Mouse (Mus musculus) liver, embryonic 14.5 days (tissue): Measurements from ENCODE around the gene Hist3h2a. TPM values are rescaled to one million over a fixed set of nuclear protein-coding genes. Genes with fewer than 3 reads are reported as not detected.

ENCODE experiments used
- ATAC-seq: fragments of 200-750 bp; cut with Nextera tagmentation; 2 replicates; pipeline ENCODE4 v1.8.0; 2017; ENCODE audit warnings: moderate number of reproducible peaks, mild to moderate bottlenecking, moderate library complexity; ENCODE audit not compliant: insufficient read depth
- DNase-seq, 3 experiments: peaks; one replicate each; pipeline ENCODE4 v3.0.0-alpha.2; 2012 to 2013; ENCODE audit warnings: low read depth in 3 of 3, low spot score in 3 of 3
- H3K27ac ChIP-seq: fragments of 300-500 bp; sonication (generic); 2 replicates; pipeline ENCODE4 v1.5.1; 2014; ENCODE audit warnings: moderate library complexity, mild to moderate bottlenecking, control low read depth, inconsistent platforms
- H3K27me3 ChIP-seq: fragments of 300-500 bp; sonication (generic); 2 replicates; pipeline ENCODE4 v1.6.1; 2014; ENCODE audit warnings: mild to moderate bottlenecking, low read length, moderate library complexity; ENCODE audit not compliant: control insufficient read depth, insufficient read depth
- H3K36me3 ChIP-seq: fragments of 300-500 bp; sonication (generic); replicated peaks from 2 replicates; pipeline ENCODE4 v1.6.1; 2014; ENCODE audit warnings: low read depth; ENCODE audit not compliant: control insufficient read depth, insufficient read depth
- H3K4me1 ChIP-seq, 2 experiments: fragments of 200-500 bp in 1 of 2; fragments of 300-500 bp in 1 of 2; sonication (generic) in 1 of 2; replicated peaks; 2 replicates each; pipeline ENCODE4 v1.6.1; 2012 to 2014; ENCODE audit warnings: antibody characterized with exemption in 1 of 2, inconsistent platforms in 1 of 2, low read length in 1 of 2; ENCODE audit not compliant: control insufficient read depth in 2 of 2, insufficient read depth in 2 of 2
- H3K4me2 ChIP-seq: fragments of 300-500 bp; sonication (generic); 2 replicates; pipeline ENCODE4 v1.6.1; 2014; ENCODE audit warnings: low read depth, mild to moderate bottlenecking, control low read depth, moderate library complexity
- H3K4me3 ChIP-seq, 2 experiments: fragments of 200-500 bp in 1 of 2; fragments of 300-500 bp in 1 of 2; sonication (generic) in 1 of 2; 2 replicates each; pipeline ENCODE4 v1.5.1; 2012 to 2014; ENCODE audit warnings: low read depth in 2 of 2, low read length in 2 of 2, mild to moderate bottlenecking in 2 of 2, control low read depth in 1 of 2, inconsistent platforms in 1 of 2, moderate library complexity in 1 of 2; ENCODE audit not compliant: insufficient read depth in 1 of 2
- H3K9ac ChIP-seq: fragments of 300-500 bp; sonication (generic); replicated peaks from 2 replicates; pipeline ENCODE4 v1.6.1; 2014; ENCODE audit warnings: mild to moderate bottlenecking, control low read depth, moderate library complexity
- H3K9me3 ChIP-seq: fragments of 300-500 bp; sonication (generic); 2 replicates; pipeline ENCODE4 v1.6.1; 2016; ENCODE audit warnings: low read length, mixed read lengths; ENCODE audit not compliant: control insufficient read depth
- CTCF ChIP-seq: IDR thresholded peaks from 2 replicates; pipeline ENCODE4 v1.5.1; 2016; ENCODE audit warnings: antibody characterized with exemption, low read depth, control low read depth
- EP300 ChIP-seq: IDR thresholded peaks from 2 replicates; pipeline ENCODE4 v1.6.1; 2016; ENCODE audit warnings: antibody characterized with exemption, low read depth
- WGBS: fragments of 180-500 bp; shearing (Covaris S2); extraction: QIAGEN DNeasy Blood & Tissue Kit; methylation state at CpG from one replicate; pipeline ENCODE4 v1.1.7; 2014; ENCODE audit not compliant: insufficient replicate concordance; 5-methylcytosine and 5-hydroxymethylcytosine counted together
- polyA plus RNA-seq, 2 experiments: library from polyadenylated mRNA; depleted of rRNA in 1 of 2; stranded (reverse) in 1 of 2; unstranded in 1 of 2; fragments of >200 nt; fragmentation: Nextera tagmentation in 1 of 2; extraction: Ambion mirVana in 1 of 2; gene quantifications; 2 replicates each; pipeline versions ENCODE4 v1.2.1 to v1.2.3; 2012 to 2014

Gene Hist3h2a
- polyA plus RNA-seq, 2 experiments = 11.0 to 13.5 TPM

- Histone ChIP-seq H3K9ac (no peak overlapping the region), H3K4me1 (peaks cover 8 to 21% of the 10 kb centered on the region in 2 experiments), H3K36me3 (no peaks in the 10 kb centered on the region), H3K4me3 (no peak overlapping the region), H3K9me3 (no peaks in the 10 kb centered on the region), H3K27ac (no peak overlapping the region), H3K27me3 (peaks cover 50% of the 10 kb centered on the region), H3K4me2 (no peak overlapping the region)
- DNase-seq (no peak), ATAC-seq (no peak)
- 62% methylated on average over 3 of the region's 3 CpGs for WGBS
- TF ChIP-seq EP300 = no peak
These were observed 7.2 kb upstream of the Hist3h2a start for GRCm38 (mm10) chr11:58947306-58947705.

GRCm38 (mm10) chr11:58947798-58948528, 6.5 kb upstream of the Hist3h2a start:
- H3K9ac ChIP-seq = peak overlapping the region; percentile 51
- H3K27me3 ChIP-seq = peaks cover 50% of the 10 kb centered on the region
- ATAC-seq (peak; percentile 55; the same call in 1 of the 2 replicates), DNase-seq (no peak)
- H3K27ac ChIP-seq = peak overlapping the region; percentile 44
- H3K4me1 ChIP-seq = peaks cover 10 to 24% of the 10 kb centered on the region in 2 experiments
- H3K36me3 ChIP-seq = no peaks in the 10 kb centered on the region
- no peaks in the 10 kb centered on the region for H3K9me3 ChIP-seq
- H3K4me3 ChIP-seq = peak overlapping the region; percentile 57 to 70
- WGBS = 16% methylated on average over 23 of the region's 23 CpGs
- peak overlapping the region; percentile 76 for H3K4me2 ChIP-seq
- TF ChIP-seq EP300 (no peak; the same call in 1 of the 2 replicates), CTCF (no peak)

GRCm38 (mm10) chr11:58948542-58949479, 5.7 kb upstream of the Hist3h2a start, which contains the start of gene Hist3h2ba:
Gene Hist3h2ba (plus strand): TSS chr11:58948920.
- peaks cover 15 to 29% of the 10 kb centered on the region in 2 experiments for H3K4me1 ChIP-seq
- WGBS = under 1% methylated on average over 48 of the region's 48 CpGs
- TF ChIP-seq EP300 (no peak; the same call in 1 of the 2 replicates), CTCF (no peak)
- no peaks in the 10 kb centered on the region for H3K36me3 ChIP-seq
- ATAC-seq = peak; percentile 80
- peak within 1 kb of the TSS; percentile 76 for H3K4me2 ChIP-seq
- H3K27ac ChIP-seq = peak within 1 kb of the TSS; percentile 63
- H3K4me3 ChIP-seq = peak within 1 kb of the TSS; percentile 57 to 70
- H3K27me3 ChIP-seq = peaks cover 45% of the 10 kb centered on the region
- peak within 1 kb of the TSS; percentile 74 for H3K9ac ChIP-seq
- H3K9me3 ChIP-seq = no peaks in the 10 kb centered on the region
- DNase-seq = peak in 2 of 3 experiments; percentile 41 to 80

- TF ChIP-seq CTCF = no peak
- no peak for TF ChIP-seq EP300
- Histone ChIP-seq H3K4me3 (peak overlapping the region; percentile 57 to 70), H3K36me3 (no peaks in the 10 kb centered on the region), H3K27ac (peak overlapping the region; percentile 63), H3K27me3 (peaks cover 40% of the 10 kb centered on the region), H3K9ac (peak overlapping the region; percentile 74), H3K4me2 (peak overlapping the region; percentile 76), H3K4me1 (peaks cover 15 to 29% of the 10 kb centered on the region in 2 experiments), H3K9me3 (no peaks in the 10 kb centered on the region)
- ATAC-seq (no peak), DNase-seq (no peak)
- WGBS = 22% methylated on average over 20 of the region's 20 CpGs
These were observed 4.7 kb upstream of the Hist3h2a start for GRCm38 (mm10) chr11:58949480-58950431.
